Mouse (Mus musculus): ENCODE measurements around the gene Dock11.

Dock11 gene

DNA sequence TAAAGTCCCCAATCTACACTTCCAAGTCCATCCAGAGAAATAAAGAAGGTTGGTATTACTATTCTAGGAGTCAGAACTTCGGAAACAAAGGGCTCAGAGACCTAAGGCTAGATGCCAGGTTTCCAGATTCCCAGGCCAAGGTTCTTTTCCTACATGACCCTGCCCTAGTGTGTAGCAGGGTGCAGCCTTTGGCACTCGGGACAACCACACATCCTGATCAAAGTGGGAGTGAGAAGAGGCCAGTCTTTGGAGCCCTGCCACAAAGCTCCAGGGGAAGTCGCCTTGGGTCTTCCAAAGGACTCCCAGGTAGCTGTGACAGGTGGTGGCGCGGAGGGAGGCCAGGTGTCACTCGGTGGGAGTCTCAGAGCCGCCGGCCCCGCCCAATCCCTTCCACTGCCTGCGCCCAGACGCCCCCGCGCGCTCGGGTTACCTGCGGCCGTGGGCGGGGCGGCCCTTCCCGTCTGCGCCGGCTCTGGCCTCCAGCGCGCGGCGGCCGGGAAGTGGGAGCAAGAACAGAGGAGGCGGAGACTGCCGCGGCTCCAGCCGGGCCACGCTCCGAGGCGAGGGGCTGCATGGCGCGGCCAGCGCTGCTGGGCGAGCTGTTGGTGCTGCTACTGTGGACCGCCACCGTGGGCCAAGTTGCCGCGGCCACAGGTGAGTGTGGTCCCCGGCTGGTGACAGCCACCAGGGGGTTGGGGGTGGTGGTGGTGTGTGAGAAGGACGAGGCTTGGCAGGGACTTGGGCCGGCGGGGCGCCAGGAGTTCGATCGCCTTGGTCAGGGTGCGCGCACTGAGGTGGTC is 223.2 kb downstream of the Dock11 start, which contains the start of gene Il13ra1:
Il13ra1 (plus strand) TSS at position 489 of the 800 bp plus-strand sequence.
- peak; percentile 17 for DNase-seq

DNA sequence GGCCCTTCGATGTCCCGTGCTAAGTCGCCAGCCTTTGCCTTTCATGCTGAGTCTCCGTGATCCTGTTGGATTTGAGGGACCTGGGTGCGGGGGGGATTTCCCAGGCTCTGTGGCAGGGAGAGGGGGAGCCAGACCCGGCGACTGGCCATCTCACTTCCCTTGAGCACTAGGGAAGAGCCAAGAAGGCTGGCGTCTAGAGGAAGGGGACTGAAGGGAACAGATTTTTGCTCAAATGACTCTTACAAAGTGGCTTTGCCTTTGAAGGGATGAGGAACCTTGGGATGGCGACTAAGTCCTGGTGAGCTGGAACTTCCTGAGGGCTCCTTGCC is 223.8 kb downstream of the Dock11 start:
- no peak for DNase-seq

DNA sequence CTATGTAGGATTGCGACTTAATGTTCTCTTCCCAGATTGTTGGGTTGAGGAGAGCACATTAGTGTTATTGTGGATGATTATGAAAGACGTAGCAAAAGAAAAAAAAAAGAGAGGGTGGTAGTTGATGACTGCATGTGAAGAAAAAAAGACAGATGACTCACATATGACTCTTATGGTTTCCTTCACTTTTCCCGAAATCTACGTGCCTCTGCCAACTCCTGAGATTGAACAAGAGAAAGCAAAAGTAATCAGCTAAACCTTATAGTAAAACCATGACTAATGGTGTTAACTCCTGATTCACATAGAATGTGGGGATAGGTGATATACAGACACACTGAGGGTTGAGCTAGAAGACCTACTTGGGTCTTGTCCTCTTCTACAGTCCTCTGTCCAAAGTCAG is 226.5 kb downstream of the Dock11 start:
- no peak for DNase-seq
